8 mouse cellular contexts compared by ENCODE assay signal in the genomic region with DNA sequence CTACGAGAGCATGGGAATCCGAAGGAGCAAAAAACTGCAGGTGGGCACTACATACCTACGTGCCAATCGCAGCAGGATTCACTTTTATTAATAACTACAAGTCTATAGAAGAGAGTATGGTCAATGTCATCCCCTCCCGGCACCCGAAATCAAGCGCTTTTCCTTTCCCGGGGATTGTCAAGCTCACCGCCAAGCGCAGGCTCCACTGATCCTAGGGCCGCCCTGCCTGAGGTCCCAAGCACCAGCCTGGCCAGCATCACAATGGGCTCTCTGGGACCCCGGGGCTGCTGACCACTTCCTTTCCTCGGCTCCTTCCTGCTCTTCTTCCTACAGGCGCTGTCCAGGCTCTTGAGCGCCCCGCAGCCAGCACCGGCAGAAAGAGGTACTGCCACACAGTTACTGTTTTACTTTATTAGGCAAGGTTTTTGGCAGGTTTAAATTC. TPM values are rescaled to one million over a fixed set of nuclear protein-coding genes. Genes with fewer than 3 reads are reported as not detected.
DNase-seq lines count a peak whose midpoint lies in the region; ATAC-seq lines count a peak whose summit lies in the region.

A gene (plus strand): TSS at position 294 of the 442 bp plus-strand sequence.
A gene (minus strand): TSS at position 350 of the 442 bp plus-strand sequence.

- peak; percentile 96 for ATAC-seq in hindbrain, embryonic 12.5 days (ENCODE audit: low FRiP score)

- H3K4me2 ChIP-seq in hindbrain, embryonic 12.5 days (replicated peaks): peak within 1 kb of the TSS; percentile 73

- 1% methylated on average over 17 of the region's 17 CpGs for WGBS in hindbrain, embryonic 12.5 days

- peak; percentile 80 for DNase-seq in Muller cell, postnatal 12 days (ENCODE audit: inconsistent ontology term)
- peak; percentile 92 to 93 for DNase-seq in cerebellum, postnatal 10 days
- peak; percentile 72 to 82 for DNase-seq in frontal cortex, postnatal 10 days (ENCODE audit: low spot score in 2 of 2)
- DNase-seq in layer of hippocampus, postnatal 14 days (ENCODE audit: low spot score in 2 of 2): peak; percentile 76 to 90
- peak; percentile 87 for DNase-seq in lung, postnatal 10 days
- DNase-seq in ovary, postnatal 14 days (ENCODE audit: low spot score): peak; percentile 60
- peak; percentile 81 for DNase-seq in thymus, postnatal 14 days

- 0 out of 2 replicates have a peak, but pooled peaks cover 3% of the 10 kb centered on the region for H3K36me3 ChIP-seq in hindbrain, embryonic 12.5 days

- H3K9ac ChIP-seq in hindbrain, embryonic 12.5 days: peak within 1 kb of the TSS; percentile 76

- peak within 1 kb of the TSS; percentile 32; the same call in 1 of the 2 replicates for H3K27ac ChIP-seq in hindbrain, embryonic 12.5 days

- H3K4me3 ChIP-seq in hindbrain, embryonic 12.5 days: peak within 1 kb of the TSS; percentile 60

- H3K4me1 ChIP-seq in hindbrain, embryonic 12.5 days: peaks cover 3% of the 10 kb centered on the region; the same call in 1 of the 2 replicates

- H3K27me3 ChIP-seq in hindbrain, embryonic 12.5 days: no peaks in the 10 kb centered on the region

- no peaks in the 10 kb centered on the region for H3K9me3 ChIP-seq in hindbrain, embryonic 12.5 days (replicated peaks)

RNA-seq across cellular contexts. Expression of the first gene that starts in this region (rescaled TPM):
- 11.3 and 11.5 TPM in 2 replicates for polyA plus RNA-seq in hindbrain, embryonic 12.5 days (2016; fragmentation: Nextera tagmentation; extraction: Ambion mirVana)
- 10 to 100 TPM; 38.5 to 48.3 TPM for total RNA-seq in layer of hippocampus, postnatal 14 days (2021)

RNA-seq across cellular contexts. Expression of the second gene that starts in this region (rescaled TPM):
- 24.9 and 27.3 TPM in 2 replicates for polyA plus RNA-seq in hindbrain, embryonic 12.5 days (2016; fragmentation: Nextera tagmentation; extraction: Ambion mirVana)
- 10 to 100 TPM; 20.6 to 23.0 TPM for total RNA-seq in layer of hippocampus, postnatal 14 days (2021)

Comparison
In these comparisons a context has a peak if more than half of its experiments do, and no peak if none do; other contexts are left out.
1. Peak in every context shown above with its lines: DNase-seq, ATAC-seq, H3K4me3 ChIP-seq and H3K27ac ChIP-seq.